Mouse (Mus musculus): ENCODE data around the gene 1700084M14Rik. TPM values are rescaled to one million over a fixed set of nuclear protein-coding genes. Genes with fewer than 3 reads are reported as not detected.

1700084M14Rik gene
- polyA plus RNA-seq (2015; fragmentation: Nextera tagmentation; extraction: Ambion mirVana) = not detected in 2 replicates

GRCm38 (mm10) chrX:91575811-91576210 lies at the start of gene 1700084M14Rik:
Gene 1700084M14Rik, minus strand, starts transcription at chrX:91575911.

Other genes starting within 250 kb of the 1700084M14Rik start
- gene Mageb2, start 244.2 kb downstream of the 1700084M14Rik start, polyA plus RNA-seq (2015; fragmentation: Nextera tagmentation; extraction: Ambion mirVana) = not detected in 2 replicates
- not detected in 2 replicates for gene Gm5072, start 183.4 kb downstream of the 1700084M14Rik start, polyA plus RNA-seq (2015; fragmentation: Nextera tagmentation; extraction: Ambion mirVana)
- not detected in 2 replicates for gene Gm8914, start 95.8 kb downstream of the 1700084M14Rik start, polyA plus RNA-seq (2015; fragmentation: Nextera tagmentation; extraction: Ambion mirVana)
- not detected in 2 replicates for gene Gm14781, start 56.3 kb upstream of the 1700084M14Rik start, polyA plus RNA-seq (2015; fragmentation: Nextera tagmentation; extraction: Ambion mirVana)
- gene Mageb5, start 207.1 kb upstream of the 1700084M14Rik start, polyA plus RNA-seq (2015; fragmentation: Nextera tagmentation; extraction: Ambion mirVana) = not detected in 2 replicates

Data from neural tube, postnatal 0 days (tissue).